32 mouse cellular contexts compared by ENCODE assay signal in genomic region chr15:98573293-98573692, GRCm38 (mm10). TPM values are rescaled to one million over a fixed set of nuclear protein-coding genes. Genes with fewer than 3 reads are reported as not detected.
"Had no signal": no experiment of that assay in that cellular context is flagged by ENCODE, and none has a peak within 500 bp of the region (broad histone marks: within the 10 kb centered on the region; RNA-seq: fewer than 3 reads in every experiment).

No protein-coding gene starts in this region.

- H3K36me3 ChIP-seq: embryonic facial prominence, embryonic 10.5 days; embryonic facial prominence, embryonic 12.5 days; embryonic facial prominence, embryonic 13.5 days; embryonic facial prominence, embryonic 15.5 days; forebrain, embryonic 12.5 days; forebrain, embryonic 15.5 days had no signal

- H3K27ac ChIP-seq: embryonic facial prominence, embryonic 10.5 days; embryonic facial prominence, embryonic 12.5 days; embryonic facial prominence, embryonic 13.5 days; embryonic facial prominence, embryonic 15.5 days; forebrain, embryonic 10.5 days; forebrain, embryonic 12.5 days; forebrain, embryonic 13.5 days; forebrain, embryonic 15.5 days; gastrocnemius, adult 2 months; heart, adult 2 months had no signal

- H3K4me3 ChIP-seq: embryonic facial prominence, embryonic 10.5 days; embryonic facial prominence, embryonic 12.5 days; embryonic facial prominence, embryonic 13.5 days; embryonic facial prominence, embryonic 15.5 days; erythroblast, embryonic 14.5 days; forebrain, embryonic 10.5 days; forebrain, embryonic 12.5 days; forebrain, embryonic 13.5 days; forebrain, embryonic 15.5 days; gastrocnemius, adult 2 months; heart, adult 2 months had no signal

- H3K9me3 ChIP-seq: embryonic facial prominence, embryonic 10.5 days; embryonic facial prominence, embryonic 12.5 days; embryonic facial prominence, embryonic 13.5 days; embryonic facial prominence, embryonic 15.5 days; forebrain, embryonic 10.5 days; forebrain, embryonic 12.5 days; forebrain, embryonic 13.5 days; forebrain, embryonic 15.5 days had no signal

- H3K27me3 ChIP-seq: embryonic facial prominence, embryonic 12.5 days; embryonic facial prominence, embryonic 13.5 days; embryonic facial prominence, embryonic 15.5 days; forebrain, embryonic 12.5 days; forebrain, embryonic 13.5 days; forebrain, embryonic 15.5 days had no signal

- DNase-seq: cerebellum, adult 2 months; cerebellum, adult 8-10 months; cerebellum, adult 9-10 months; cerebellum, adult 9-11 months; cerebellum, postnatal 10 days; cerebellum, postnatal 14 days; cerebellum, postnatal 25 days; cerebellum, postnatal 36 days; embryo, embryonic 11 days; forebrain, postnatal 0 days; gastrocnemius, adult 2 months; gastrocnemius, postnatal 10 days; gastrocnemius, postnatal 14 days; gastrocnemius, postnatal 25 days; gastrocnemius, postnatal 36 days; heart, adult 2 months had no signal

RNA-seq across cellular contexts. Expression of gene 4930415O20Rik, which starts 2.5 kb away (rescaled TPM):
- total RNA-seq: common myeloid progenitor, adult 5-6 weeks; forebrain, postnatal 0 days; gastrocnemius, postnatal 10 days; granulocyte monocyte progenitor cell, adult 5-6 weeks had no signal
- polyA plus RNA-seq: cerebellum, adult 2 months; cortical plate, adult 2 months; embryonic facial prominence, embryonic 10.5 days; embryonic facial prominence, embryonic 11.5 days; embryonic facial prominence, embryonic 12.5 days; embryonic facial prominence, embryonic 13.5 days; embryonic facial prominence, embryonic 14.5 days; erythroblast, embryonic 14.5 days; forebrain, embryonic 11.5 days; forebrain, embryonic 12.5 days; forebrain, embryonic 13.5 days; forebrain, embryonic 14.5 days; heart, adult 2 months had no signal

RNA-seq across cellular contexts. Expression of gene Cacnb3, which starts 57.3 kb away (rescaled TPM):
- total RNA-seq: common myeloid progenitor, adult 5-6 weeks; granulocyte monocyte progenitor cell, adult 5-6 weeks had no signal
- polyA plus RNA-seq: erythroblast, embryonic 14.5 days had no signal
